Mouse (Mus musculus) megakaryocyte, adult 5-6 weeks (primary cell): ENCODE measurements at regions not wholly inside any gene's neighbourhood (a gene's known extent, or its start where the extent isn't known, plus 50 kb on each side); places are given as distances from the start of the nearest gene placed in this dataset.

Experiments used
- ATAC-seq: 2 replicates; pipeline ENCODE4 v1.8.0; 2016; ENCODE audit warnings: mild to moderate bottlenecking, inconsistent platforms; ENCODE audit not compliant: poor library complexity, severe bottlenecking

GRCm38 (mm10) chr19:53476768-53477547, 52.0 kb upstream of the Dusp5 start:
- ATAC-seq, result no peak

- no peak for ATAC-seq
Measured at GRCm38 (mm10) chr19:53469256-53469655, 59.7 kb upstream of the Dusp5 start.

- peak; percentile 79 for ATAC-seq
Measured at GRCm38 (mm10) chr19:53464681-53465080, 64.2 kb upstream of the Dusp5 start.

GRCm38 (mm10) chr19:53464135-53464534, 64.8 kb upstream of the Dusp5 start:
- ATAC-seq, result no peak

- peak; percentile 36 for ATAC-seq
Measured at GRCm38 (mm10) chr19:53461025-53462015, 67.6 kb upstream of the Dusp5 start.

- peak; percentile 48 for ATAC-seq
Measured at GRCm38 (mm10) chr19:53460312-53461024, 68.4 kb upstream of the Dusp5 start.

GRCm38 (mm10) chr19:53459407-53459788, 69.0 kb upstream of the Smndc1 start:
- ATAC-seq, result no peak

GRCm38 (mm10) chr19:53458770-53459406, 68.5 kb upstream of the Smndc1 start:
- no peak for ATAC-seq

- ATAC-seq, result no peak
Measured at GRCm38 (mm10) chr19:53456681-53457080, 66.3 kb upstream of the Smndc1 start.

- ATAC-seq, result no peak
Measured at GRCm38 (mm10) chr19:53454571-53454970, 64.2 kb upstream of the Smndc1 start.

- no peak for ATAC-seq
Measured at GRCm38 (mm10) chr19:53454059-53454458, 63.7 kb upstream of the Smndc1 start.

- ATAC-seq, result peak; percentile 87
Measured at GRCm38 (mm10) chr19:53453317-53453947, 63.1 kb upstream of the Smndc1 start.

- no peak for ATAC-seq
Measured at GRCm38 (mm10) chr19:53452360-53452759, 62.0 kb upstream of the Smndc1 start.

- no peak for ATAC-seq
Measured at GRCm38 (mm10) chr19:53451388-53451922, 61.1 kb upstream of the Smndc1 start.

GRCm38 (mm10) chr19:53450624-53451387, 60.4 kb upstream of the Smndc1 start:
- ATAC-seq, result no peak

- peak; percentile 57 for ATAC-seq
Measured at GRCm38 (mm10) chr19:53449137-53449783, 58.9 kb upstream of the Smndc1 start.

- no peak for ATAC-seq
Measured at GRCm38 (mm10) chr19:53448206-53448605, 57.8 kb upstream of the Smndc1 start.

GRCm38 (mm10) chr19:53447754-53448153, 57.4 kb upstream of the Smndc1 start:
- ATAC-seq, result no peak

- ATAC-seq, result no peak
Measured at GRCm38 (mm10) chr19:53446216-53446615, 55.8 kb upstream of the Smndc1 start.
